Mouse (Mus musculus) midbrain, embryonic 11.5 days (tissue): ENCODE results near the gene Exosc1. TPM values are rescaled to one million over a fixed set of nuclear protein-coding genes. Genes with fewer than 3 reads are reported as not detected.
A peak's percentile ranks its signal among the peaks of the same experiment; 100 is the strongest.
"Not testable (repeated sequence)": the region's sequence is repeated elsewhere in the genome, so short reads cannot be mapped to it uniquely, and the experiment has no call there.

Experiments
- ATAC-seq: fragments of 200-750 bp; cut with Nextera tagmentation; 2 replicates; pipeline ENCODE4 v1.8.0; 2017; ENCODE audit warnings: moderate TSS enrichment, moderate library complexity; ENCODE audit not compliant: low FRiP score
- DNase-seq: peaks from one replicate; pipeline ENCODE4 v3.0.0; 2015; ENCODE audit warnings: low spot score; ENCODE audit errors: missing footprints
- H3K27ac ChIP-seq: fragments of 300-500 bp; sonication (generic); 2 replicates; pipeline ENCODE4 v1.5.1; 2014; ENCODE audit warnings: low read depth, low read length
- H3K27me3 ChIP-seq: fragments of 300-500 bp; sonication (generic); 2 replicates; pipeline ENCODE4 v1.6.1; 2014; ENCODE audit warnings: mild to moderate bottlenecking, low read length, moderate library complexity, mixed read lengths; ENCODE audit not compliant: control insufficient read depth, insufficient read depth
- H3K36me3 ChIP-seq: fragments of 300-500 bp; sonication (generic); 2 replicates; pipeline ENCODE4 v1.6.1; 2014; ENCODE audit warnings: mild to moderate bottlenecking, low read length, moderate library complexity, mixed read lengths; ENCODE audit not compliant: control insufficient read depth, insufficient read depth
- H3K4me1 ChIP-seq: fragments of 300-500 bp; sonication (generic); 2 replicates; pipeline ENCODE4 v1.6.1; 2014; ENCODE audit warnings: low read length; ENCODE audit not compliant: control insufficient read depth, insufficient read depth
- H3K4me2 ChIP-seq: fragments of 300-500 bp; sonication (generic); 2 replicates; pipeline ENCODE4 v1.6.1; 2014; ENCODE audit warnings: mild to moderate bottlenecking, moderate library complexity
- H3K4me3 ChIP-seq: fragments of 300-500 bp; sonication (generic); 2 replicates; pipeline ENCODE4 v1.5.1; 2014; ENCODE audit warnings: low read depth, low read length
- H3K9ac ChIP-seq: fragments of 300-500 bp; sonication (generic); 2 replicates; pipeline ENCODE4 v1.6.1; 2014; ENCODE audit warnings: low read length
- H3K9me3 ChIP-seq: fragments of 300-500 bp; sonication (generic); 2 replicates; pipeline ENCODE4 v1.6.1; 2016; ENCODE audit warnings: low read length; ENCODE audit not compliant: control insufficient read depth
- WGBS: fragments of 180-500 bp; shearing (Covaris S2); extraction: QIAGEN DNeasy Blood & Tissue Kit; methylation state at CpG from one replicate; pipeline ENCODE4 v1.1.7; 2014; 5-methylcytosine and 5-hydroxymethylcytosine counted together
- polyA plus RNA-seq: library from polyadenylated mRNA; unstranded; fragments of >200 nt; fragmentation: Nextera tagmentation; extraction: Ambion mirVana; gene quantifications from 2 replicates; pipeline ENCODE4 v1.2.1, GENCODE M21; 2014

Exosc1 gene
- polyA plus RNA-seq, 1 experiment from 2014 or later = 75.0 TPM

DNA sequence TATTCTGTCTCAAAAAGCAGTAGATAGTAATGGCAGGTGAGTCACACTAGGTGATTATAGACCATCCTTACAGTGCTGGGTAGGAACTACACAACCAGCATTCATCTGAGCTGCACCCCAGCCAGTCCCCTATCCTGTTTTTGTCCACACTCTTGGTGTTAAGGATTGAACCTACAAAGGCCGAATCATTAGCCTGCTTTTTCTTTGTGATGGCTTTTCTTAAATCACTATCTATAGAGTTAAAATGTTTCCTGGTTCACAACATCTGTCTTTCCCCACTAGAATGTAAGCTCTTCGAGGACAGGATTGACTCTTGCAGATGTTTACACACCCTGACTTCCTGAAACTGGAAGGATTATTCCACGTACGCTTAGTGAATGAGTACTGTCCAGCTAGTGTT, 13.8 kb downstream of the Exosc1 start:
- no peak overlapping the region for H3K4me3 ChIP-seq
- no peaks in the 10 kb centered on the region for H3K9me3 ChIP-seq
- no peak overlapping the region for H3K9ac ChIP-seq
- no peaks in the 10 kb centered on the region for H3K4me1 ChIP-seq
- DNase-seq (peak; percentile 81), ATAC-seq (no peak)
- H3K27ac ChIP-seq = no peak overlapping the region
- H3K27me3 ChIP-seq = no peaks in the 10 kb centered on the region
- no peak overlapping the region for H3K4me2 ChIP-seq
- peaks cover 22% of the 10 kb centered on the region for H3K36me3 ChIP-seq
- WGBS = 84% methylated on average over 4 of the region's 4 CpGs

DNA sequence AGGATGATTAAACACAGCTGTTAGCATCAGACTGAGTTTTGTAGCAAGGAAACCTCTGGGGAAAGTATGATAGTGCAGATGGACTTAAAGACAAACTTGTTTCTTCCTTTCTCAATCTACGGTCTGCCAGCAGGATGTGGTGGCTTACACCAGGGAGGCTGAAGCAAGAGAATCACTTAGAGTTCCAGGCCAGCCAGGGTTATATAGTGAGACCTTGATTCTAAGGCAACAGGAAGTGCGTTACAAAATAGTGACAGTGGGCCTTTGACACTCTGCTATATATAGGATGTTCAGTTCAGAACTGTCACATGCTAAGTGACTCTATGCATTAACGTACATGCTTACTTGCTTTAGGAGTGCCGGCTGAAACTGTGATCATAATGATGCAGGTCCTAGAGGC, 16.4 kb downstream of the Exosc1 start:
- no peak overlapping the region for H3K4me3 ChIP-seq
- H3K9ac ChIP-seq = no peak overlapping the region
- ATAC-seq = no peak
- WGBS = 95% methylated on average over 4 of the region's 4 CpGs
- H3K36me3 ChIP-seq = peaks cover 22% of the 10 kb centered on the region
- DNase-seq = peak; percentile 68
- no peak overlapping the region for H3K4me2 ChIP-seq
- H3K27me3 ChIP-seq = no peaks in the 10 kb centered on the region
- H3K27ac ChIP-seq = no peak overlapping the region
- no peaks in the 10 kb centered on the region for H3K9me3 ChIP-seq
- peaks cover 15% of the 10 kb centered on the region for H3K4me1 ChIP-seq

DNA sequence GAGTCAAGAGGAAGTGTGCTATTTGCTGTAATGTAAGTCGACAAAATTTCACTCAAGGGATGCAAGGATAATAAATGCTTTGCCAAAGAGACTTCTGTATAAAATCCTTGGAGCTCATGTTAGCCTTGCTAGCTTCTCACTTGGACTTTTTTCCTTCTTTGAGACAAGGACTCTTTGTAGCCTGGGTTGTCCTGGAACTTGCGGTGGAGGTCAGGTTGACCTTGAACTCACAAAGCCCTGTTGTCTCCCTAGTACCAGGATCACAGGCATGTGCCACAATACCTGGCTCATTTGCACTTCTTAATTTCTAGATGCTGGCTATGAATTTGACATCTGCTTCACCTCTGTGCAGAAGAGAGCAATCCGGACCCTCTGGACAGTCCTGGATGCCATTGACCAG, 17.9 kb downstream of the Exosc1 start:
- Histone ChIP-seq H3K27ac (no peak overlapping the region), H3K4me3 (no peak overlapping the region), H3K27me3 (no peaks in the 10 kb centered on the region), H3K9ac (no peak overlapping the region), H3K4me2 (no peak overlapping the region), H3K4me1 (peaks cover 15% of the 10 kb centered on the region), H3K36me3 (peaks cover 19% of the 10 kb centered on the region; the same call in 1 of the 2 replicates), H3K9me3 (no peaks in the 10 kb centered on the region)
- ATAC-seq (no peak), DNase-seq (peak; percentile 59)
- 92% methylated on average over 3 of the region's 3 CpGs for WGBS

DNA sequence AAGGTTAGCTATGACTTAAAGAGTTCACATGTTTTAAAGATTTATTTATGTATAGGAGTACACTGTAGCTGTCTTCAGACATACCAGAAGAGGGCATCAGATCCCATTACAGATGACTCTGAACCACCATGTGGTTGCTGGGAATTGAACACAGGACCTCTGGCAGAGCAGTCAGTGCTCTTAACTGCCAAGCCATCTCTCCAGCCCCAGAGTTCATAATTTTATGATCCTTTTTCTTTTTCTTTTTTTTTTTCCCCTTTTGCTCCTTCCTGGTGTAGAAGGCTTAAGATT, 18.7 kb downstream of the Exosc1 start:
- Histone ChIP-seq H3K4me1 (peaks cover 15% of the 10 kb centered on the region), H3K36me3 (peaks cover 18% of the 10 kb centered on the region; the same call in 1 of the 2 replicates)
- H3K27me3 ChIP-seq, H3K4me3 ChIP-seq, H3K4me2 ChIP-seq, ATAC-seq, H3K27ac ChIP-seq, H3K9me3 ChIP-seq, H3K9ac ChIP-seq: not testable (repeated sequence)
- DNase-seq = peak; percentile 74

DNA sequence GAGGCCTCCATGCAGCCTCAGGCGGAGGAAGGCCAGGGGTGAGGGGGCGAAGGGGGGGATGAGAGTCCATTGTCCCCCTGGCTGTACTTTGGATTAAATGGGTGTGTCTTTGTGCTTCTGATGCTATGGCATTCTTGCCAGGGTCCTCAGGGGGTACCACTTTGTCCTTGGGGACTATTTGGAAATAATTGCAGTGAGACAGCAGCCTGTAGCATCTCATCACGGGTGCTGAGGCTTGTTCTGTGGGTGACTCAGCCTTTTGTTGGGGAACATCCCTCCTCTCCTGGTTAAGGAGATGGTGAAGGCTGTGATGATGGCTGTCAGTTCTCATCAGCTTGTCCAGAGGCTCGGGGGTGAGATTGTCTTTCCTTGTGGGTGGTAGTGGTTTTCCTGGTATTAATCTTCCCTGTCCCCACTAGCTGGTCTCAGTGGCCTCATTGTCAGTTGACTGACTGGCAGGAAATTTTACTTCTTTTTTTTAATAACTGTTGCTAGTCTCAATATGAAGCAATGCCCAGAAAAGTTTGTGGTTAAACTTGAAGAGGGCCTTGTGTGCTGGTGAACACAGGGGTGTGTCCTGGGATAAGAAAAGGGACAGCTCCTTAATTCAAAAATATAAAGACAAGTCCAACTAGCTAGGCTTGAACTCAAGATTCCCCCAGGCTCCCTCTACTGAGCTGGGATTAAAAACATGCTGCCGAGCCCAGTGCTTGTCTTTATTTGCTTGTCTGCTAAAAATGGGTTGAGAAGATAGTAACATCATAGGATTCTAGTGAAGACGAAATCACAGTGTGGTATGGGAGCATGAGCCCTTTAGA, 19.2 kb downstream of the Exosc1 start:
- Histone ChIP-seq H3K9me3 (no peaks in the 10 kb centered on the region), H3K4me3 (peak overlapping the region; percentile 70), H3K27me3 (no peaks in the 10 kb centered on the region), H3K36me3 (peaks cover 13% of the 10 kb centered on the region; the same call in 1 of the 2 replicates), H3K27ac (no peak overlapping the region), H3K9ac (peak overlapping the region; percentile 47), H3K4me2 (peak overlapping the region; percentile 71), H3K4me1 (peaks cover 15% of the 10 kb centered on the region)
- DNase-seq (peak; percentile 77), ATAC-seq (no peak)
- WGBS = 35% methylated on average over 6 of the region's 6 CpGs

DNA sequence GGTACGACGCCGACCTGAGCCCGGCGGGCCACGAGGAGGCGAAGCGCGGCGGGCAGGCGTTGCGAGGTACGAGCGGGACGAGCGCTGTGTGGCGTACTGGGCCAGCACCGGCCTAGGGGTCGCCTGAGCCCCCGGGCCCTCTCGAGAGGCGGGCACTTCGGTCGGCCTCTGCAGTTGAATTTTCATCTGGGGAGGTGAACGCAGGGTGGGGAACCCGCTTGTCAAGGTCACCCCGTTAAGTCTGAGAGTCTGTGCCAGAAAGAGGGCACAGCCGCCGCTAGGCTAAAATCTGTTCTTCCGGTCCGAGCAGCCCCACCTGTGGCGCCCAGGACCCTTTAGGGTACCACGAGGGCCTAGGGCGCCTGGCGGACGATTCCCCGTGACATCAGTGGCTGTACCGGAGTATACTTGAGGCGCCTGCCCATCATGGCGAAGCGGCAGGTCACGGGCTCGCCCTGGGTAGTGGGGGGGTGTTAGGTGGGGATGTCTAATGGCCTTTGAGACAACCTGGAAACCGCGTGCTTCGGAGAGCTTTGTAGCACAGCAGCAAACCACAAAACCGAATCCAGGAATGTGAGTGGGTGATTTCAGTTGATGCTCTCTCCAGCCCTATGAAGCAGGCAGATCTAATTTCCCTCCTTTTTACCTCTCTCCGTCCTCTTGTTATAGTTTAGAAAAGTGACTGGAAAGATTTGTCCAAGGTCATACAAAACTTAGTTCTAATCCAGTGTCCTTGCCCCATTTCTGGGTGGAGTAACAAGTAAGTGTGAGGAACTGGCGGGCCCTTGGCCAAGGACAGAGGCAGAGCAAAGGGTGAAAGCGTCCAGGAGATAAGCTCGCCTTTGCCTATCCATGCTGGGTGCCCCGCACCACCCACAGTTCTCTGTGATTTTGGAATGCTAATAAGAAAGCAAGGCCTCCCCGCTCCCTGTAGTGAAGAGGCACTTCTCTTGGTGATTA, 20.8 kb downstream of the Exosc1 start:
- Histone ChIP-seq H3K27ac (peak overlapping the region; percentile 63), H3K36me3 (peaks cover 8% of the 10 kb centered on the region; the same call in 1 of the 2 replicates), H3K9ac (peak overlapping the region; percentile 91), H3K27me3 (no peaks in the 10 kb centered on the region), H3K4me3 (peak overlapping the region; percentile 70), H3K4me1 (peaks cover 15% of the 10 kb centered on the region), H3K4me2 (peak overlapping the region; percentile 71), H3K9me3 (no peaks in the 10 kb centered on the region)
- DNase-seq = peak; percentile 90
- ATAC-seq = peak; percentile 50
- WGBS = under 1% methylated on average over 49 of the region's 53 CpGs

DNA sequence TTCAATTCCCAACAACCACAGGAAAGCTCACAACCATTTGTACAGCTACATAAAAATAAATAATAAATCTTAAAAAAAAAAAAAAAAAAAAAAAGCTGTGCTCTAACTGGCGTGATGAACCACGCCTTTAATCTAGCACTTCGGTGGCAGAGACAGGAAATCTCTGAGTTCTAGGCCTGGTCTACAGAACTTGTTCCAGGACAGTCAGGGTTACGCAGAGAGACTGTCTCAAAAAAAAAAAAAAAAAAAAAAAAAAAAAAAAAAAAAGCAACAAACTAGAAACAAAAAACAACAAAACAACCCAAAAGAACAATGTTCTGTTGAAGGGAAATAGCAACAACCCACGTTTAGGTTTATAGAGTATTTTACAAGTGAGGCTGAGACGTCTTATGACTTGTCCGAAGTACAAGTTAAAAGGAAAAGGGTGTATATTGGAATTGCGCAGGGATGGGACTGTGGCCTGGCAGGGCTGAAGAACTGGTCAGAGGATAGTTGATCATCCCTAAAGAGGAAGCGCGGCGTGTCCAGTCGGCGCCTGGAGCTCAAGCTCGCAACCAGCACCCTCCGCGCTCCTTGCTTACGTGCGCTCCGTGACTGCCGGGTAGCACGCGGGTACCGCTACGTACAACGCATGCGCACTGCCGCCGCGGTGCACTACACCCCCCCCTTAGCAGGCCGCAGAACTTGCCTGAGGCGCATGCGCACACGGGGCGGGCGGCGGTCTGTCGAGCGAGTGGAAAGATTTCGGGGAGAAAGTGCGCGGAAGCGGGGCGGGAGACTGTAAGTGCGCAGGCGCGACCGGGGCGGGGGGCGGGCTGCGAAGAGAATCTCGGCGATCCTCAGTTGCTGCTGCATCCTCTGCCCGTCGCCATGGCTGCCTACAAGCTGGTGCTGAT, 21.8 kb downstream of the Exosc1 start, which contains the start of gene Pgam1:
Pgam1 (plus strand) TSS at position 746 of the 896 bp plus-strand sequence.
- WGBS = 6% methylated on average over 54 of the region's 54 CpGs
- no peaks in the 10 kb centered on the region for H3K9me3 ChIP-seq
- H3K9ac ChIP-seq = peak within 1 kb of the TSS; percentile 91
- peak; percentile 100 for DNase-seq
- no peaks in the 10 kb centered on the region for H3K27me3 ChIP-seq
- peak; percentile 95 for ATAC-seq
- peaks cover 15% of the 10 kb centered on the region for H3K4me1 ChIP-seq
- H3K4me2 ChIP-seq = peak within 1 kb of the TSS; percentile 71
- H3K36me3 ChIP-seq = peaks cover 3% of the 10 kb centered on the region; the same call in 1 of the 2 replicates
- H3K4me3 ChIP-seq = peak within 1 kb of the TSS; percentile 70
- H3K27ac ChIP-seq = peak within 1 kb of the TSS; percentile 78

DNA sequence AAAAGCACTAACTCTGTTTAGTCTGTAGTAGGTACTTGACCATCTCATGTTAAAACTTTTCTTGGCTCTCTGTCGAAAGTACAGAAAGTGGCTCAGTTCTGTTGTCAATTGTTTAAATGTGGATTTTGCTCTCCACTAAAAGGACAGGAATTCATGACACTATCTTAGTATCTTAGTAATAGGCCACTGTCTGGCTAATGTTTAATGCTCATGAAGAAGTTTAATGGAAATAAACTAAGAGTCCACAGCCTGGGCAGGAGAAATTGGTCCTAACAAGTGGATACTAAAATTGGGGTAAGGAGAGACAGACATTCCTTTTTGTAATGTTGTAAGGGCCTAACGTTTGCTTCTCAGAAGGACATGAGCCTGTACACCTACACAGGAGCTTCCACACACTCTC, 22.8 kb downstream of the Exosc1 start:
- H3K27ac ChIP-seq = no peak overlapping the region
- 92% methylated on average over 2 of the region's 2 CpGs for WGBS
- peak; percentile 79 for DNase-seq

More for the DNA sequence above, 22.8 kb downstream of the Exosc1 start:
- Histone ChIP-seq H3K36me3 (no peaks in the 10 kb centered on the region), H3K9ac (no peak overlapping the region), H3K4me3 (no peak overlapping the region), H3K4me1 (peaks cover 15% of the 10 kb centered on the region), H3K9me3 (no peaks in the 10 kb centered on the region), H3K27me3 (no peaks in the 10 kb centered on the region), H3K4me2 (no peak overlapping the region)
- no peak for ATAC-seq
